Mouse (Mus musculus) erythroblast, embryonic 14.5 days (primary cell): ENCODE measurements around the gene Gale.

Experiments
- GATA1 ChIP-seq: IDR thresholded peaks from 2 replicates; pipeline ENCODE4 v1.6.1; 2012; ENCODE audit warnings: low read length, inconsistent platforms, mixed read lengths
- TAL1 ChIP-seq: IDR thresholded peaks from 3 replicates; pipeline ENCODE4 v1.6.1; 2012; ENCODE audit warnings: low read length, inconsistent platforms, mixed read lengths

- no peak for TF ChIP-seq GATA1
- no peak for TF ChIP-seq TAL1
Observed at GRCm38 (mm10) chr4:135964426-135964825, 899 bp downstream of the Gale start.
